Mouse (Mus musculus) embryonic facial prominence, embryonic 10.5 days (tissue): Measurements from ENCODE around the gene Pnldc1. TPM values are rescaled to one million over a fixed set of nuclear protein-coding genes. Genes with fewer than 3 reads are reported as not detected.
"Not testable (repeated sequence)": the region's sequence is repeated elsewhere in the genome, so short reads cannot be mapped to it uniquely, and the experiment has no call there.

Experiments
- DNase-seq: peaks from one replicate; pipeline ENCODE4 v3.0.0-alpha.2; 2017; ENCODE audit warnings: low spot score
- H3K27ac ChIP-seq: fragments of 300-500 bp; sonication (generic); replicated peaks from 2 replicates; pipeline ENCODE4 v1.5.1; 2016; ENCODE audit warnings: mild to moderate bottlenecking
- H3K27me3 ChIP-seq: fragments of 300-500 bp; sonication (generic); replicated peaks from 2 replicates; pipeline ENCODE4 v1.6.1; 2016; ENCODE audit warnings: low read depth, mild to moderate bottlenecking; ENCODE audit not compliant: poor library complexity, severe bottlenecking
- H3K36me3 ChIP-seq: fragments of 300-500 bp; sonication (generic); replicated peaks from 2 replicates; pipeline ENCODE4 v1.6.1; 2016; ENCODE audit warnings: mild to moderate bottlenecking, moderate library complexity
- H3K4me1 ChIP-seq: fragments of 300-500 bp; sonication (generic); 2 replicates; pipeline ENCODE4 v1.6.1; 2016
- H3K4me3 ChIP-seq: fragments of 300-500 bp; sonication (generic); 2 replicates; pipeline ENCODE4 v1.5.1; 2016; ENCODE audit warnings: mild to moderate bottlenecking, moderate library complexity
- H3K9me3 ChIP-seq: fragments of 300-500 bp; sonication (generic); 2 replicates; pipeline ENCODE4 v1.6.1; 2016; ENCODE audit warnings: mild to moderate bottlenecking
- WGBS: fragments of 180-500 bp; shearing (Covaris S2); methylation state at CpG from one replicate; pipeline ENCODE4 v1.1.7; 2016; 5-methylcytosine and 5-hydroxymethylcytosine counted together
- polyA plus RNA-seq: library from polyadenylated mRNA; unstranded; fragments of >200 nt; fragmentation: Nextera tagmentation; extraction: Ambion mirVana; gene quantifications from 2 replicates; pipeline ENCODE4 v1.2.1, GENCODE M21; 2016

Pnldc1 gene
- polyA plus RNA-seq = 2.4 and 3.4 TPM in 2 replicates

DNA sequence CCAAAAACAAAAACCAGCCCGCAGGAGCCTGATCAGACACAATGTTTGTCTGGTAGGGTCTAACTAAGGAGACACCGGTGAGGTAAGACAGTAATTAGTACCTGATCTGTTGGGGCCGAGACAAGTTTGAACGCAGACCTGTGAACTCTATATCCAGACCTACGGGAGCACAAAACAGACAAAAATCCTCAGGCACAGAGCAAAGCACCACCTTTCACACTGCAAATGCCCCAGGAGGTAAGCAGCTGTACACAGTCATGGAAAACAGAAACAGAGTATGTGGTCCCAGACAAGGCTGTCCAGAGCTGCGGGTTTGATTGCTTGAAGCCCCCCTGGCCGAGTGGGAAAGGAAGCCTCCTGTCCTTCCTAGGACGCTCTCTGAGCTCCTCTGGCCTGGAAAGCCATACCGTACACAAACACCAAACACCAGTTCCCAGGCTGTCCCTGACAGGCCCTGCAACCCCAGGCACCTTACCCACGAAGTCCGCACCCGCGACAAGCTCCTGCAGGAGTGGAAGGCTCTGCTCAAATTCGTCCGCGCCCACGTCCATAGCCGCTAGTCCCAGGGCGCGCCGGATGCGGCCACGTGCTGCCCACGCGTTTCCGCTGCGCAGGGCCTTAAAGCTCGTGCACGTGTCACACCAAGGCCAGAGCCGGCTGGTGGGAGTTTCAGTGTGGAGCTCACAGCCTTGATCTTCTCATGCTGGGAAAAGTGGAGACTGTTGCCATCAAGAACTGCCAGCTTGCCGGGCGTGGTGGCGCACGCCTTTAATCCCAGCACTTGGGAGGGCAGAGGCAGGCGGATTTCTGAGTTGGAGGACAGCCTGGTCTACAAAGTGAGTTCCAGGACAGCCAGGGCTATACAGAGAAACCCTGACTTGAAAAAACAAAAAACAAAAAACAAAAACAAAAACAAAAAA, at the start of gene Pnldc1:
Gene Pnldc1 (minus strand): TSS at position 870 of the 920 bp plus-strand sequence.
- H3K36me3 ChIP-seq = peaks cover 64% of the 10 kb centered on the region
- no peaks in the 10 kb centered on the region; the same call in 1 of the 2 replicates for H3K4me1 ChIP-seq
- no peaks in the 10 kb centered on the region for H3K9me3 ChIP-seq
- 80% methylated on average over 35 of the region's 35 CpGs for WGBS
- no peak within 1 kb of the TSS for H3K4me3 ChIP-seq
- H3K27me3 ChIP-seq = no peaks in the 10 kb centered on the region
- no peak within 1 kb of the TSS for H3K27ac ChIP-seq
- DNase-seq = no peak

DNA sequence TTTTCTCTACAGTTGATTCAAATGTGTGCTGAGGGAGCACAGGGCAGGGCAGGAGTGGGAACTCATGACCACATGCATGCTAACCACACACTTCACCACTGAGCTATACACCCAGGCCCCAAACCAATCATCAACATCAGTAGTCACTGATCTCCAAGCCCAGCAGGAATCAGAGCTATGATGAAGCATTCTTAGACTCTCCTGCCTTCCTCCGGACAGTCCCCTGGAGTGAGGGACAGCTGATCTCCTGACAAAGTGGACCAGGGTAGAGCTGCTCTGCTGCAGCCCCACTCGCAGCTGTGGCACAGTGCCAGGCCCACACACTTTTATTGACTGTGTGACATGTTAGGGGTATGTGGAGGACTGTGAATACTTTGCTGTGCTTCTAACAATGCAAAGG, 49.3 kb upstream of the Pnldc1 start:
- H3K27ac ChIP-seq, H3K9me3 ChIP-seq, DNase-seq, H3K27me3 ChIP-seq: not testable (repeated sequence)
- Histone ChIP-seq H3K4me3 (peak overlapping the region; percentile 48), H3K36me3 (peaks cover 29% of the 10 kb centered on the region), H3K4me1 (peaks cover 14% of the 10 kb centered on the region)
- 83% methylated on average over 2 of the region's 2 CpGs for WGBS

DNA sequence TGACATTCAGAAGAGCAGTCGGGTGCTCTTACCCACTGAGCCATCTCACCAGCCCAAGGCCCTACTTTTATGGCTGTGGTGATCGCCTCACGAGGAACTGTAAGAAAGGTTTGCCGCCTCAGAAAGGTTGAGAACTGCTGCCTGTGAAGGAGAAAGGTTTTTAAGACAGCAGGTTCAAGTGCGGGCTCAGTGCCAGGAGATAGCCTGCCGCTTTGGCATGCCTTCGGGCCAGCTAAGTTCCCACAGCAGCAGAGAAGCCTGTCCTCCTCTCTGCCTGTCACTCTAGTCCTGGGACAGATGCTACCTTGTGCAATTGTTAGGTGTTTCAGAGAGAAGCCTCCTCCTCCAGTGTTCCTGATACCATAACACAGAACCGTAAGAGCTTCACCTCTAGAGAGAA, 46.6 kb upstream of the Pnldc1 start:
- no peaks in the 10 kb centered on the region for H3K27me3 ChIP-seq
- WGBS = 91% methylated on average over 8 of the region's 8 CpGs
- no peak overlapping the region for H3K4me3 ChIP-seq
- DNase-seq = no peak
- H3K4me1 ChIP-seq = peaks cover 14% of the 10 kb centered on the region
- peaks cover 53% of the 10 kb centered on the region for H3K36me3 ChIP-seq
- no peak overlapping the region for H3K27ac ChIP-seq
- no peaks in the 10 kb centered on the region for H3K9me3 ChIP-seq

DNA sequence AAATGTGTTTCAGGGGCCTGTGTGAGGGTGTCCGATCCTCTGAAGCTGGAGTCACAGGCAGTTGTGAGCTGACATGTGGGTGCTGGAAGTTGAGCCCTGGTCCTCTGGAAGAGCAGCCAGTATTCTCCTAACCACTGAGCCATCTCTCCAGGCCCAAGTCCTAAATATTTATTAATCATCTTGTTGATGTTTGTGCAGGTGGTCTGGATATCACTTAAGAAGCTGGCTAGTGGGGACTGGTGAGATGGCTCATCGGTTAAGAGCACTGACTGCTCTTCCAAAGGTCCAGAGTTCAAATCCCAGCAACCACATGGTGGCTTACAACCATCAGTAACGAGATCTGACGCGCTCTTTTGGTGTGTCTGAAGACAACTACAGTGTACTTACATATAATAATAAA, 39.6 kb upstream of the Pnldc1 start:
- 92% methylated on average over 5 of the region's 5 CpGs for WGBS
- Histone ChIP-seq H3K27me3 (no peaks in the 10 kb centered on the region), H3K9me3 (no peaks in the 10 kb centered on the region), H3K4me3 (no peak overlapping the region), H3K4me1 (no peaks in the 10 kb centered on the region), H3K27ac (no peak overlapping the region), H3K36me3 (peaks cover 83% of the 10 kb centered on the region)
- no peak for DNase-seq

DNA sequence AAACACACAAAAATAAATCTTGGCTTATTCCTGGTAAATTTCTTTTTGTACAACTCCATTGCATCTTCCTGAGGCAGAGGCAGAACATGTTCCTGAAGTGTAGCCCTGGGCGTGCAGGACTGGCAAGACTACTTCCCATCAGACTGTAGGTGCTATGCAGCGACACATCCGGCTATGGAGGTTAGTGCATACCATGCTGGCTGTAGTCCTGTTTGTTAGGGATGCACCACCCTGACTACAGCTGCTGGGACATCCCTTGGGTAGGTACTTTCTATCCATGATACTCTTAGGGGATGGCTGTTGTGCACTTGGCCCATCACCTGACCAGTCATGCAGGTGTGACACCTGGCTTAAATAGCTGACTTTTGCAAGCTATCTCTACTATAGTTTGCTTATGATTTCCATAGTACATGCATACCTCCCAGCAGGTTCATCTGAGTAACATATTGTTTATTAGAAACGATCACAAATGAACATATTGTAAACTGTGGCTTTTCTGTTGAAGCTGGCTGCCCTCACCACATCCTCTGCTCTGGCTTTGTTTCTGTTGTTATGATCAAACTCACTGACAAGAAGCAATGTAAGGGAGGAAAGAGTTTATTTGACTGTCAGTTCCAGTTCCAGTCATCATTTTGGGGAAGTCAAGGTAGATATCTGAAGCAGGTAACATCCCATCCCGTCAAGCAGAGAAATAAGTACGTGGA, 32.6 kb upstream of the Pnldc1 start:
- H3K36me3 ChIP-seq = peaks cover 55% of the 10 kb centered on the region
- no peaks in the 10 kb centered on the region for H3K27me3 ChIP-seq
- no peak overlapping the region for H3K4me3 ChIP-seq
- no peak overlapping the region for H3K27ac ChIP-seq
- no peak for DNase-seq
- peaks cover 11% of the 10 kb centered on the region for H3K4me1 ChIP-seq
- no peaks in the 10 kb centered on the region for H3K9me3 ChIP-seq
- WGBS = 91% methylated on average over 6 of the region's 6 CpGs

DNA sequence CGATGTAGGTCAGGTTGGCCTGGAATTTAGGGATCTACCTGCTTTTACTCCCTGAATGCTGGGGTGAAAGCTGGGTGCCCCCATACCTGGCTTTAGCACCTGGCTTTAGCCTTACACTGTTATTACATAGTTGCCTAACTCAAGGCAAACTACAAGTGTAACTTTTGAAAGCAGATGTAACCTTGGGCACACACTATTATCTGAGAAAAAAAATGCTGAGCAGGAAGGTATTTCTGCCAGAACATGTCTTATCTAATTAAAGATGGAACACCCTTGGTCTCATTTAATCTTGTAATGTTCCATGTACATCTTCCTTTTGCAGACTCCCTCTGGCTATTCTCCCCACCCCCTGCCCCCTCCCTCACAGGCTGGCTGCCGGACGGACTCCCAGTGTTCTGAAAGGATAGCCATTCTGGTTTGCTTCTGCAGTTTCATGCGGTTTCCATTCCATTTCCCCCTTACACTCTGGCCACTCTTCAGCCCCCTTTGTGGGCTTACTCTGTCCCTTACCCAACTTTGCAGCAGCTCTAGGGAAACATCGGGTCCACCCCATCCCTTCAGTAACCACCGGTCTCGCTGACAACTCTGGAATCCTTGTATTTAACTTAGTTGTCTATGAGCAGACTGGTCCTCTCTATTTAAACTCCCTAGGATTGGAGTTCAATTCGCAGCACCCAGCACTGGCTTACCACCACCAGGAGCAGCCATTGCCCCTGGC, 31.7 kb upstream of the Pnldc1 start:
- H3K4me3 ChIP-seq = no peak overlapping the region
- no peak for DNase-seq
- no peaks in the 10 kb centered on the region for H3K27me3 ChIP-seq
- H3K9me3 ChIP-seq = no peaks in the 10 kb centered on the region
- peaks cover 48% of the 10 kb centered on the region for H3K36me3 ChIP-seq
- H3K27ac ChIP-seq = no peak overlapping the region
- 80% methylated on average over 8 of the region's 8 CpGs for WGBS
- H3K4me1 ChIP-seq = peaks cover 11% of the 10 kb centered on the region

DNA sequence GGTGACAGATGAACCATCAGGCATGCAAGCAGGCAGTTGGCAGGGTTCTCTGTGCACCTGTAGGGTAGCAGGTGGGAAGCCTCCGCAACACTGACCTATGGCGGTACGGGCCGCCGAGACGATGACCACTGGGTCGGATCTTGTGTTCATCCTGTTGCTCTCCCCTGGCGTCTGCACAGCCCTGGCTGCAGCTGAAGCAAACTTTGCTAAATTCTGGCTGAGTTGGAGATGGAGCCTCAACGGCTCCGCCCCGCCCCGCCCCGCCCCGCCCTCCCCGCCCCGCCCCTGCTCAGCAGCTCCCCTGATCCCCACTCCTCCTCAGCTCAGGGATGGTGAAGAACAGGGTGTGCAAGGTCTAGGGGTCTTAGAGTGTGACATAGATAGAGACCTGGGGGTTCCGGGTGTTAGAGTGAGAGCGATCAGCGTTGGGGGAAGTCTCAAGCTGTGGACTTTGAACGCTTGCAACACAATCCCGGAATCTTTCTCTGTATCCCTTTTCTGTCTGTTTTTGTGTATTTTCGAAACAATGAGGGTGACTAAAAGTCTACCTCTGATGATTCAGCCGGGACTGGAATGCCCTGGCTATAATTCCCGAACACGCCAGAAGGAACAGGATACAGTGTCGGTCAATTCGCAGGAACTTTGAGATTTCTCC, 30.2 kb upstream of the Pnldc1 start, which contains the start of gene Acat3:
Gene Acat3 (minus strand): TSS at position 450 of the 655 bp plus-strand sequence.
- peak; percentile 41 for DNase-seq
- peaks cover 11% of the 10 kb centered on the region for H3K4me1 ChIP-seq
- peaks cover 34% of the 10 kb centered on the region for H3K36me3 ChIP-seq
- 16% methylated on average over 27 of the region's 27 CpGs for WGBS
- H3K27ac ChIP-seq = no peak within 1 kb of the TSS
- no peaks in the 10 kb centered on the region for H3K27me3 ChIP-seq
- peak within 1 kb of the TSS; percentile 48 for H3K4me3 ChIP-seq
- H3K9me3 ChIP-seq = no peaks in the 10 kb centered on the region

DNA sequence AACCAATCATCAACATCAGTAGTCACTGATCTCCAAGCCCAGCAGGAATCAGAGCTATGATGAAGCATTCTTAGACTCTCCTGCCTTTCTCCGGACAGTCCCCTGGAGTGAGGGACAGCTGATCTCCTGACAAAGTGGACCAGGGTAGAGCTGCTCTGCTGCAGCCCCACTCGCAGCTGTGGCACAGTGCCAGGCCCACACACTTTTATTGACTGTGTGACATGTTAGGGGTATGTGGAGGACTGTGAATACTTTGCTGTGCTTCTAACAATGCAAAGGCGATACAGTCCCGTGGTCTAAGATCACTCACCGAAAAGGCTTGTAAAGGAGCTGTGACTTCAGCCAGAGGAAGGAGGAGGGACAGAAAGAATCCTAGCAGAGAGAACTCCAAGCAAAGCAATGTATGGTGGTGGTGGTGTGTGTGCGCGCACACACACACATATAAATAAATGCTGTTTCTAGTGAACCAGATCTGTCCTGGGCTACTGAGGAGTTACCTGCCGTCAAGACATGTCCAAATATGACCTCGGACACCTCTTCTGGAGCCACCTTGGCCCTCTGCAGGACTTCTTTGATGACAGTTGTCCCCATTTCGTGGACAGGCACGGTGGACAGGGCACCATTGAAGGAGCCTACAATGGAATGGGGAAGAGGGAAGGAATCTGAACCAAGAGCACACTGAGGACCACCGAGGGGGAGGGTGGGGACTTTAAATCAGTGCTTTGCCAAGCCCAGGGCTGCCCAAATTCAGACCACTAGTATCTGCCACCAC, 29.5 kb upstream of the Pnldc1 start:
- H3K36me3 ChIP-seq = peaks cover 27% of the 10 kb centered on the region
- WGBS = 60% methylated on average over 3 of the region's 12 CpGs
- not testable (repeated sequence) for H3K27ac ChIP-seq, H3K27me3 ChIP-seq, DNase-seq, H3K9me3 ChIP-seq
- peak overlapping the region; percentile 48 for H3K4me3 ChIP-seq
- peaks cover 11% of the 10 kb centered on the region for H3K4me1 ChIP-seq

DNA sequence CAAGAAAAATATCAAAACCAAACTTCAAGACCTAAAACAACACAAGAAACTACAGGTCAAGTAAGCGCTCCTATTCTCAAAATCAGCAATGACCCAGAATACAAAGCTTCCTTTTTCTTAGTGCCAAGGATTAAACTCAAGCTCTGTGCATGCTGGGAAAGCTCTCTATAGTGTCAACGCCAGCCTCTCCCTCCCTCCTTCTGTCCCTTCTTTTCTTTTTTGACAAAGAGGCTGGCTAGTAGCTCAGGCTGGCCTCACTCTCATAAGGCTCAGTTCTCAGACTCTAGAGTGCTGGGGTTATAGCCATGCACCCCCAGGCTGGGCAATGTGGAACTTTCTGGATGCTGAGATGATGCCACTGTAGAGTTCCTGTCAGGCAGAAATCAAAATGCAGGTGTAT, 28.0 kb upstream of the Pnldc1 start:
- WGBS = 52% methylated on average over 2 of the region's 2 CpGs
- H3K4me1 ChIP-seq = peaks cover 11% of the 10 kb centered on the region
- no peaks in the 10 kb centered on the region for H3K27me3 ChIP-seq
- no peak for DNase-seq
- H3K27ac ChIP-seq = no peak overlapping the region
- H3K36me3 ChIP-seq = peaks cover 13% of the 10 kb centered on the region
- no peak overlapping the region for H3K4me3 ChIP-seq
- H3K9me3 ChIP-seq = no peaks in the 10 kb centered on the region

DNA sequence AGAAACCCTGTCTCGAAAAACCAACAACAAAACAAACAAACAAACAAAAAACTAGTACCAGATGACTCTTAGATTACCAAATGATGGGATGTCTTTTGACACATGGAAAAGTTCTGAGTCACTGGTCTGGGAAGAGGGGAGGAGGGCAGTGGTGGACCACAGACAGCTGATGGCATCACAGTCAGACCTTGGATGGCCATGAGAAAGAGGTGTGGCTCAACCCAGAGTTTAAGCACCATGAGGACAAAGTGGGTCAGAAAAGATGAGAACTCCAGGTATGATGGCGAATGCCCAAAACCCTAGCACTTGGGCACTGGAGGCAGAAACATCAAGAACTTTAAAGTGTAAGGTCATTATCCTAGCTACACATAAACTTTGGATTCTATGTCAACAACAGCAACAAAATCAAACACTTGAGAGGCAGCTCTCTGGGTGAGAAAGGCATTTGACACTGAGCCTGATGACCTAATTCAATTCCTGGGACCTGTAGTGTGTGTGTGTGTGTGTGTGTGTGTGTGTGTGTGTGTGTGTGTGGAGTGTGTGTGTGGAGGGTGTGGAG, 27.5 kb upstream of the Pnldc1 start:
- peaks cover 7% of the 10 kb centered on the region for H3K36me3 ChIP-seq
- 85% methylated on average over 2 of the region's 2 CpGs for WGBS

DNA sequence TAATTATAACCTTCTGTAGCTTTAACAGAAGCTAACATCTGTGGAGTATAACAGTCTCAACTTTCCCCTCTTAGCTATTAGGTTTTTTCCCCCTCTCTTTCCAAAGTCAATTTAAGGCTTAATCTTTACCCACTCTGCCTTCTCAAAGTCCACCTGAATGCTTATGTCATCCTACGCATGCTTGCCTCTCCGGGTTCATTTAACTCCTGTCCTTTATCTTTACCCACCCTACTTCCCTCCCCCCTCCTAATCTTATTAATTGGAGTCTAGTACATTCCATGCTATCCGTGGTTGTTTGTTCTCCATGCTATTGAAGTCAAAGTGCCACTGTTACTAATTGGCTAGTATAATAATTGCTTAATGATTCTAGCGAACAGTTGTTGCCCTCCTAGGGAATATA, 25.7 kb upstream of the Pnldc1 start:
- Histone ChIP-seq H3K27me3 (no peaks in the 10 kb centered on the region), H3K4me1 (peaks cover 9% of the 10 kb centered on the region), H3K27ac (no peak overlapping the region), H3K9me3 (no peaks in the 10 kb centered on the region), H3K36me3 (peaks cover 3% of the 10 kb centered on the region), H3K4me3 (no peak overlapping the region)
- DNase-seq = no peak
- 61% methylated on average over 4 of the region's 4 CpGs for WGBS

More for the DNA sequence above, 27.5 kb upstream of the Pnldc1 start:
- Histone ChIP-seq H3K27ac (no peak overlapping the region), H3K4me1 (peaks cover 11% of the 10 kb centered on the region), H3K9me3 (no peaks in the 10 kb centered on the region), H3K27me3 (no peaks in the 10 kb centered on the region), H3K4me3 (no peak overlapping the region)
- no peak for DNase-seq
